Mouse (Mus musculus) left cerebral cortex, adult 2 months (tissue): ENCODE measurements around the gene Ryr3. TPM values are rescaled to one million over a fixed set of nuclear protein-coding genes. Genes with fewer than 3 reads are reported as not detected.

Source experiments
- DNase-seq, 2 experiments: peaks; one replicate each; pipeline ENCODE4 v3.0.0; 2021 to 2022; ENCODE audit warnings: low spot score in 2 of 2, mixed read lengths in 1 of 2; ENCODE audit errors: extremely low spot score in 1 of 2
- H3K27ac ChIP-seq: fragments of 200-600 bp; 2 replicates; pipeline ENCODE4 v1.8.1; 2022
- H3K4me3 ChIP-seq: fragments of 200-600 bp; 2 replicates; pipeline ENCODE4 v1.8.1; 2022
- CTCF ChIP-seq: fragments of 200-600 bp; IDR thresholded peaks from 2 replicates; pipeline ENCODE4 v1.8.1; 2022; ENCODE audit warnings: antibody characterized with exemption, mild to moderate bottlenecking, moderate library complexity
- intact Hi-C: fragments of 180-260 bp; cut with DNase I; formaldehyde crosslinking; loops from one replicate; pipeline ENCODE4 v1.15.1; 2025
- total RNA-seq, 2 experiments: library from RNA; stranded (reverse); gene quantifications; 2 replicates each; pipeline ENCODE4 v1.2.3; 2021

The Ryr3 gene
- total RNA-seq, 2 experiments from 2014 or later, result 26.3 to 33.7 TPM

- no peak for DNase-seq
- TF ChIP-seq CTCF, result no peak
- Histone ChIP-seq H3K4me3 (no peak overlapping the region), H3K27ac (no peak overlapping the region)
- intact Hi-C loops, result no loop called here
Measured at GRCm38 (mm10) chr2:113178047-113178446, 38.8 kb downstream of the Ryr3 start.

GRCm38 (mm10) chr2:113176337-113176736, 40.6 kb downstream of the Ryr3 start:
- Histone ChIP-seq H3K27ac (no peak overlapping the region), H3K4me3 (no peak overlapping the region)
- intact Hi-C loops, result no loop called here
- TF ChIP-seq CTCF, result no peak
- DNase-seq, result no peak

- no peak for DNase-seq
- no peak overlapping the region for H3K27ac ChIP-seq
- no peak for TF ChIP-seq CTCF
- no peak overlapping the region for H3K4me3 ChIP-seq
- intact Hi-C loops, result no loop called here
Measured at GRCm38 (mm10) chr2:113168096-113168495, 48.8 kb downstream of the Ryr3 start.

- Histone ChIP-seq H3K27ac (peak overlapping the region; percentile 30), H3K4me3 (0 out of 2 replicates have a peak overlapping the region, but pooled peaks have one; percentile 6)
- TF ChIP-seq CTCF, result no peak
- intact Hi-C loops, result no loop called here
- peak in 1 of 2 experiments; percentile 23 for DNase-seq
Measured at GRCm38 (mm10) chr2:113161494-113161893, 55.4 kb downstream of the Ryr3 start.

- Histone ChIP-seq H3K27ac (no peak overlapping the region), H3K4me3 (no peak overlapping the region)
- TF ChIP-seq CTCF, result no peak
- DNase-seq, result no peak
- intact Hi-C loops, result no loop called here
Measured at GRCm38 (mm10) chr2:113137766-113138165, 79.1 kb downstream of the Ryr3 start.

GRCm38 (mm10) chr2:113123476-113123875, 93.4 kb downstream of the Ryr3 start:
- Histone ChIP-seq H3K27ac (no peak overlapping the region), H3K4me3 (no peak overlapping the region)
- intact Hi-C loops, result no loop called here
- DNase-seq, result no peak
- TF ChIP-seq CTCF, result no peak

GRCm38 (mm10) chr2:113119080-113119479, 97.8 kb downstream of the Ryr3 start:
- H3K27ac ChIP-seq, result no peak overlapping the region
- no peak overlapping the region for H3K4me3 ChIP-seq
- intact Hi-C loops, result no loop called here
- DNase-seq, result no peak
- no peak for TF ChIP-seq CTCF

GRCm38 (mm10) chr2:113116788-113117187, 100.1 kb downstream of the Ryr3 start:
- no peak overlapping the region for H3K4me3 ChIP-seq
- no peak overlapping the region for H3K27ac ChIP-seq
- intact Hi-C loops, result no loop called here
- TF ChIP-seq CTCF, result no peak
- DNase-seq, result no peak

GRCm38 (mm10) chr2:113115897-113116283, 101.0 kb downstream of the Ryr3 start:
- intact Hi-C loops, result loop anchor here (2.0 kb wide), 1 partner anchor 57 kb away; no protein-coding TSS in a partner anchor
- no peak for DNase-seq
- Histone ChIP-seq H3K4me3 (no peak overlapping the region), H3K27ac (no peak overlapping the region)
- no peak for TF ChIP-seq CTCF

GRCm38 (mm10) chr2:113115248-113115896, 101.5 kb downstream of the Ryr3 start:
- no peak overlapping the region for H3K27ac ChIP-seq
- TF ChIP-seq CTCF, result no peak
- peak in 1 of 2 experiments; percentile 14 for DNase-seq
- H3K4me3 ChIP-seq, result no peak overlapping the region
- intact Hi-C loops, result loop anchor here (2.0 kb wide), 1 partner anchor 57 kb away; no protein-coding TSS in a partner anchor

- no peak for DNase-seq
- H3K27ac ChIP-seq, result no peak overlapping the region
- no peak for TF ChIP-seq CTCF
- no peak overlapping the region for H3K4me3 ChIP-seq
- intact Hi-C loops, result no loop called here
Measured at GRCm38 (mm10) chr2:113104609-113105008, 112.3 kb downstream of the Ryr3 start.

- H3K4me3 ChIP-seq, result no peak overlapping the region
- intact Hi-C loops, result no loop called here
- no peak overlapping the region for H3K27ac ChIP-seq
- DNase-seq, result no peak
- TF ChIP-seq CTCF, result no peak
Measured at GRCm38 (mm10) chr2:113095184-113095583, 121.7 kb downstream of the Ryr3 start.

GRCm38 (mm10) chr2:113094088-113094487, 122.8 kb downstream of the Ryr3 start:
- H3K27ac ChIP-seq, result no peak overlapping the region

More at GRCm38 (mm10) chr2:113094088-113094487, 122.8 kb downstream of the Ryr3 start:
- H3K4me3 ChIP-seq, result no peak overlapping the region
- TF ChIP-seq CTCF, result no peak
- DNase-seq, result no peak
- intact Hi-C loops, result no loop called here
